Mouse (Mus musculus) intestine, embryonic 16.5 days (tissue): ENCODE results near the gene Gfi1. TPM values are rescaled to one million over a fixed set of nuclear protein-coding genes. Genes with fewer than 3 reads are reported as not detected.

Experiments used
- ATAC-seq: fragments of 200-750 bp; cut with Nextera tagmentation; 2 replicates; pipeline ENCODE4 v1.8.0; 2017; ENCODE audit warnings: moderate TSS enrichment, moderate library complexity
- H3K27ac ChIP-seq: fragments of 300-500 bp; sonication (generic); 2 replicates; pipeline ENCODE4 v1.5.1; 2014; ENCODE audit warnings: mild to moderate bottlenecking, low read length
- H3K27me3 ChIP-seq: fragments of 300-500 bp; sonication (generic); replicated peaks from 2 replicates; pipeline ENCODE4 v1.6.1; 2014; ENCODE audit warnings: low read length, control low read depth, mixed read lengths; ENCODE audit not compliant: control insufficient read depth, insufficient read depth
- H3K36me3 ChIP-seq: fragments of 300-500 bp; sonication (generic); 2 replicates; pipeline ENCODE4 v1.6.1; 2014; ENCODE audit warnings: low read length, control low read depth; ENCODE audit not compliant: control insufficient read depth, insufficient read depth
- H3K4me1 ChIP-seq: fragments of 300-500 bp; sonication (generic); 2 replicates; pipeline ENCODE4 v1.6.1; 2014; ENCODE audit warnings: low read length, control low read depth, mixed read lengths; ENCODE audit not compliant: control insufficient read depth, insufficient read depth
- H3K4me2 ChIP-seq: fragments of 300-500 bp; sonication (generic); 2 replicates; pipeline ENCODE4 v1.6.1; 2014; ENCODE audit warnings: low read depth, low read length, control low read depth
- H3K4me3 ChIP-seq: fragments of 300-500 bp; sonication (generic); 2 replicates; pipeline ENCODE4 v1.5.1; 2014; ENCODE audit warnings: mild to moderate bottlenecking, low read length
- H3K9ac ChIP-seq: fragments of 300-500 bp; sonication (generic); 2 replicates; pipeline ENCODE4 v1.6.1; 2014; ENCODE audit warnings: low read depth, low read length
- H3K9me3 ChIP-seq: fragments of 300-500 bp; sonication (generic); 2 replicates; pipeline ENCODE4 v1.6.1; 2016; ENCODE audit warnings: low read length, control low read depth; ENCODE audit not compliant: control insufficient read depth
- WGBS: fragments of 180-500 bp; shearing (Covaris S2); extraction: QIAGEN DNeasy Blood & Tissue Kit; methylation state at CpG from one replicate; pipeline ENCODE4 v1.1.7; 2014; 5-methylcytosine and 5-hydroxymethylcytosine counted together
- polyA plus RNA-seq: library from polyadenylated mRNA; unstranded; fragments of >200 nt; fragmentation: Nextera tagmentation; extraction: Ambion mirVana; gene quantifications from 2 replicates; pipeline ENCODE4 v1.2.1, GENCODE M21; 2015

Gfi1 gene
- polyA plus RNA-seq, result 0.92 and 1.1 TPM in 2 replicates

GRCm38 (mm10) chr5:107725435-107726261 is at the start of gene Gfi1:
TSS of gene Gfi1 (minus strand) at chr5:107726036.
- Histone ChIP-seq H3K4me3 (peak within 1 kb of the TSS; percentile 43), H3K27ac (no peak within 1 kb of the TSS), H3K9me3 (no peaks in the 10 kb centered on the region), H3K9ac (peak within 1 kb of the TSS; percentile 27; the same call in 1 of the 2 replicates), H3K36me3 (no peaks in the 10 kb centered on the region), H3K4me1 (peaks cover 52% of the 10 kb centered on the region), H3K27me3 (peaks cover 73% of the 10 kb centered on the region), H3K4me2 (peak within 1 kb of the TSS; percentile 59)
- WGBS, result under 1% methylated on average over 41 of the region's 41 CpGs
- ATAC-seq, result peak; percentile 36

GRCm38 (mm10) chr5:107772049-107772448 is 46.2 kb upstream of the Gfi1 start:
- ATAC-seq, result no peak
- Histone ChIP-seq H3K9ac (no peak overlapping the region), H3K36me3 (no peaks in the 10 kb centered on the region), H3K4me1 (no peaks in the 10 kb centered on the region), H3K27ac (no peak overlapping the region), H3K9me3 (0 out of 2 replicates have a peak, but pooled peaks cover 2% of the 10 kb centered on the region), H3K4me3 (no peak overlapping the region), H3K4me2 (no peak overlapping the region), H3K27me3 (no peaks in the 10 kb centered on the region)
- WGBS, result 62% methylated on average over 5 of the region's 5 CpGs

DNA sequence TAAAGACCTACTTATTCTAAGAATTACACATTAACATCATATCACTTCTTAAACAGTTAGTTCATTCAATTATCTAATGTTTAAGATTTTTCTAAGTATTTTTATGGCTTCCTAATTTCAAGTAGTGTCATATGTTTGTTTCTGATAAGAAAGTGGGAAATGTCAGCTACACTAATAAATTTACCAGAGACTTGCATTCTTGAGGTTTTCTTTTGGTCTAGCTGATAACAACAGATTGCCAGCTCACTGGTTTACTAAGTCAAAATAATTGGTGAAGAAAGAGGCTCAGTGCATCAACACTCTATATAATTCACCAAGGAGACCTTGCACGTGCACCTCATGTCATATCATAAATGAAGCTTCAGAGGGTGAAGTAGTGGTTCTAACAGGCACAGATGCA is 42.4 kb upstream of the Gfi1 start:
- Histone ChIP-seq H3K4me2 (no peak overlapping the region), H3K9ac (no peak overlapping the region), H3K9me3 (0 out of 2 replicates have a peak, but pooled peaks cover 2% of the 10 kb centered on the region), H3K4me3 (no peak overlapping the region), H3K27ac (no peak overlapping the region), H3K36me3 (no peaks in the 10 kb centered on the region), H3K27me3 (no peaks in the 10 kb centered on the region), H3K4me1 (no peaks in the 10 kb centered on the region)
- ATAC-seq, result no peak
- 90% methylated on average over 1 of the region's 1 CpGs for WGBS

DNA sequence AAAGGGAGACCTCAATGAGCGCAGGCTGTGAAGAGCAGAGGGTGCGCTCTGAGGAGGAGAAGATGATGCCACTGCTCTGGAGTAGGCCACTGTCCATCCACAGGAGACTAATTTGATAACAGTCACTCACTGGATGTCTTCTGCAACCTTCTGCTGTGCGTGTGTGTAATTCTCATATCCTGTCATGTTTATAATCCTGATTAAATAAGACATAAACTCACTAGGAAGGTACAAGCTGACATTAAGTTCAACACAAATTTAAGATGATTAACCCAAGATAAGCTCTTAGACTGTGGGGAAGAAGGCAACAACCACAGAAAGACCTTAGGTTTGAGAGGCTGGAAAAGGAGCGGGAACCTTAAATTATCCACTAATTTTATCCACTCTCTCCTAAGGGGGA is 40.1 kb upstream of the Gfi1 start:
- Histone ChIP-seq H3K4me1 (no peaks in the 10 kb centered on the region), H3K27ac (no peak overlapping the region), H3K9me3 (0 out of 2 replicates have a peak, but pooled peaks cover 2% of the 10 kb centered on the region), H3K4me3 (no peak overlapping the region), H3K27me3 (no peaks in the 10 kb centered on the region), H3K36me3 (no peaks in the 10 kb centered on the region), H3K9ac (no peak overlapping the region), H3K4me2 (no peak overlapping the region)
- ATAC-seq, result no peak
- 89% methylated on average over 4 of the region's 4 CpGs for WGBS

DNA sequence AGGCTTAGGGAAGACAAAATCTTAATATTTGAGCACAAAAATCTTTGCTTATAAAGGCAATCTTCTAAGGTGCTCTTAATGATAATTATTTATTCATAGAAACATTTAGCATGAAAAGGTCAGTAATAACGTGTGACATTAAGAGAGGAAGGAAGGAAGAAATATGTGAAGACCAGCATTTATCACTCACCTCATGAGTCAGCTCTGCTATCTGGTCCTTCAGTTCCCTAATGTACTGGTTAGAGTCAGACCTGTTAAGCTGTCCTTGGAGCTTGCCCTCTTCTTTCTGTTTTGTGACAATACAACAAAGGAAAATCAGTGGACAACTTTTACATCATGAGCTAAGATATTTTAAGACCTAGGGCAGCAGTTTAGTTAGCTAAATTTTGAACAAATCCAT is 38.6 kb upstream of the Gfi1 start:
- H3K27ac ChIP-seq, result no peak overlapping the region
- WGBS, result 72% methylated on average over 1 of the region's 1 CpGs
- H3K36me3 ChIP-seq, result no peaks in the 10 kb centered on the region
- no peaks in the 10 kb centered on the region for H3K27me3 ChIP-seq
- 0 out of 2 replicates have a peak, but pooled peaks cover 2% of the 10 kb centered on the region for H3K9me3 ChIP-seq
- no peak for ATAC-seq
- no peak overlapping the region for H3K4me3 ChIP-seq
- H3K9ac ChIP-seq, result no peak overlapping the region
- H3K4me2 ChIP-seq, result no peak overlapping the region
- no peaks in the 10 kb centered on the region for H3K4me1 ChIP-seq

DNA sequence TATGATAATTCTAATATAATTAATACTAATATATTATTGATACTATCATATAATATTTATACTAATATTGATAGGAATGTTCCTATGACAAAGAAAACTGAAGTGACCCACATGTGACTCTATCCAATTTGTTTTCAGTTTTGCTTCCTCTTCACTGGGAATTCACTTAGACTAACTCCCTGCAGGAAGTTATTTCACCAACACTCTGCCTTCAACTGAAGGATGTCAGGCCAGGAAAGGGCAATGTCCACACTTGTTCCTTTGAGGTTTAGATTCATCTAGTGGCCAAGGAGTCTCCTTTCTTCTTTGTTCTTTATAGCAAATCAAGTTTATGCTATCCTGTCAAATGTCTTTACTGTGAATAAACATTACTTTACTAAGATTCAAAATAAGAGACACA is 37.8 kb upstream of the Gfi1 start:
- Histone ChIP-seq H3K4me2 (no peak overlapping the region), H3K4me1 (no peaks in the 10 kb centered on the region), H3K9ac (no peak overlapping the region), H3K4me3 (no peak overlapping the region), H3K27me3 (no peaks in the 10 kb centered on the region), H3K9me3 (0 out of 2 replicates have a peak, but pooled peaks cover 2% of the 10 kb centered on the region), H3K36me3 (no peaks in the 10 kb centered on the region), H3K27ac (no peak overlapping the region)
- ATAC-seq, result no peak

DNA sequence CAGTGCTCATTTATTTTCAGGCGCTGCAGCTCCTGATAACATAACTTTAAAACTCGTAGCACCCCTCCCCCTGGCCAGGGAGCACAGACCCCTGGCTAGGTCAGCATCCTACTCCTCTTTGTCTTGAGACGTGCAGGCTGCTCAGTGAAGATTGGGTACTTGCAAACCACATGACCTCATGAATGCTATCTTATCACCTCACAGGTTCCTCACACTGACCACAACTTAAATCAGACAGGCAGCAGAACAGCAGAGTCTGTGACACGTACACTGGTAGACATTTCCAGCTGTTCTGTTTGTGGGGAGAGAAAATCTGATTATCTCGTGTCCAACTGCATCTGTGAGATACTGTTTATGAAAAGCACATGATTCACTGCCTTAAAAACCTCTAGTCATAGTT is 33.3 kb upstream of the Gfi1 start:
- WGBS, result 51% methylated on average over 5 of the region's 5 CpGs
- H3K27me3 ChIP-seq, result no peaks in the 10 kb centered on the region
- H3K4me2 ChIP-seq, result no peak overlapping the region
- H3K36me3 ChIP-seq, result no peaks in the 10 kb centered on the region
- no peak overlapping the region for H3K4me3 ChIP-seq
- H3K9ac ChIP-seq, result no peak overlapping the region
- H3K27ac ChIP-seq, result no peak overlapping the region
- no peaks in the 10 kb centered on the region for H3K4me1 ChIP-seq
- no peaks in the 10 kb centered on the region for H3K9me3 ChIP-seq
- ATAC-seq, result peak; percentile 77

- Histone ChIP-seq H3K27ac (no peak overlapping the region), H3K4me2 (no peak overlapping the region), H3K36me3 (no peaks in the 10 kb centered on the region), H3K4me3 (no peak overlapping the region), H3K4me1 (no peaks in the 10 kb centered on the region), H3K9ac (no peak overlapping the region), H3K27me3 (no peaks in the 10 kb centered on the region), H3K9me3 (no peaks in the 10 kb centered on the region)
- 67% methylated on average over 2 of the region's 2 CpGs for WGBS
- no peak for ATAC-seq
Observed at GRCm38 (mm10) chr5:107756072-107756471, 30.2 kb upstream of the Gfi1 start.

- no peak overlapping the region for H3K4me3 ChIP-seq
- H3K27me3 ChIP-seq, result no peaks in the 10 kb centered on the region
- no peak overlapping the region for H3K4me2 ChIP-seq
- H3K27ac ChIP-seq, result no peak overlapping the region
- H3K9ac ChIP-seq, result no peak overlapping the region
- no peaks in the 10 kb centered on the region for H3K4me1 ChIP-seq
- H3K36me3 ChIP-seq, result no peaks in the 10 kb centered on the region
- ATAC-seq, result peak; percentile 83
- 64% methylated on average over 1 of the region's 1 CpGs for WGBS
- H3K9me3 ChIP-seq, result no peaks in the 10 kb centered on the region
Observed at GRCm38 (mm10) chr5:107754740-107755139, 28.9 kb upstream of the Gfi1 start.
